Mouse (Mus musculus): ENCODE results near the gene Slc35a5. TPM values are rescaled to one million over a fixed set of nuclear protein-coding genes. Genes with fewer than 3 reads are reported as not detected.

The Slc35a5 gene
- total and polyA plus RNA-seq, 2 experiments from 2014 or later, result 29.4 to 34.7 TPM

DNA sequence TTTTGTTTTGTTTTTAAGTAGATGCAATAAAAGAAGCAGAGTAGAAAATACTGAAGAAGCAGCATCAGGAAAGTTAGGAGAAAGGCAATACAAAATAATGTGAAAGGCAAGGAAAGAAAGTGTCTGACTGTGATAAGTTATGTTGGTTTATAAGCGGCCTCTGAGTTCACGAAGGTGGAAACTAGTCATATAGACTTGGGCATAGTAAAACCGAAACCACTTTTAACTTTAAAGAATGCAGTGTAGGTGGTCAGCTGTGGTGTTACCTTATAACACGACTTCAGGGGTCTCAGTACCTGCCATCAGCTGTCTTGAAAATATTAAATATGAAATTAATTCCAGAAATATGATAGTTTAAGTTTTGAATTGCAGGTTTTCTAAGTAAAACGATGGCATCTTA lies 23.3 kb upstream of the Slc35a5 start:
- Histone ChIP-seq H3K27ac (ENCODE audit: low read depth, low read length) (no peak overlapping the region), H3K4me2 (ENCODE audit: low read depth) (no peak overlapping the region), H3K9ac (no peak overlapping the region), H3K36me3 (ENCODE audit: insufficient read depth) (peaks cover 14% of the 10 kb centered on the region; the same call in 1 of the 2 replicates), H3K4me3 (ENCODE audit: low read depth, low read length) (no peak overlapping the region), H3K4me1 (ENCODE audit: insufficient read depth) (no peaks in the 10 kb centered on the region), H3K27me3 (ENCODE audit: insufficient read depth, low read length) (no peaks in the 10 kb centered on the region), H3K9me3 (ENCODE audit: low read length) (no peaks in the 10 kb centered on the region)
- ATAC-seq (no peak), DNase-seq (no peak)
- no peak for TF ChIP-seq CTCF (IDR thresholded peaks at IDR 0.05; ENCODE audit: low read depth)
- WGBS, result 95% methylated on average over 5 of the region's 5 CpGs

DNA sequence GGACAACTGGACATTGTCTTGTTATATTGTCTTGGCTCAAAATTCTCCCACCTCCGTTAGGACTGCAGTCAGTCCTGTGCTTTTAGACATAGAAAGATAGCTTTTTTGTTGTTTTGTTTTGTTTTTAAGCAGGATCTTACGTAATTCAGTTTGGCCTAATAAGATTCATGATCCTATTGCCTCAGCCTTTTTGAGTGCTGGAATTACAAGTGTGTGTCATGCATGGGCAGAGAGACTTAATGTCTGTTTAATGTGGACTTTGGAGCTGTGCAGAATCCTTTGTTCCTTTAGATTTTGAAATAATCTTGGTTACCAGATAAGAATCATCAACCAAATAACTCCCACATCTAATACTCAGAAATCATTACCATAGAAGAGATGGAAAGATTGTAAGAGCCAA lies 20.0 kb upstream of the Slc35a5 start:
- Histone ChIP-seq H3K4me2 (ENCODE audit: low read depth) (no peak overlapping the region), H3K4me3 (ENCODE audit: low read depth, low read length) (no peak overlapping the region), H3K27me3 (ENCODE audit: insufficient read depth, low read length) (no peaks in the 10 kb centered on the region), H3K27ac (ENCODE audit: low read depth, low read length) (no peak overlapping the region), H3K9me3 (ENCODE audit: low read length) (no peaks in the 10 kb centered on the region), H3K36me3 (ENCODE audit: insufficient read depth) (peaks cover 6% of the 10 kb centered on the region; the same call in 1 of the 2 replicates), H3K4me1 (ENCODE audit: insufficient read depth) (no peaks in the 10 kb centered on the region), H3K9ac (no peak overlapping the region)
- 81% methylated on average over 2 of the region's 2 CpGs for whole genome bisulfite sequencing
- DNase-seq (no peak), ATAC-seq (no peak)
- TF ChIP-seq CTCF (IDR thresholded peaks at IDR 0.05; ENCODE audit: low read depth), result no peak

DNA sequence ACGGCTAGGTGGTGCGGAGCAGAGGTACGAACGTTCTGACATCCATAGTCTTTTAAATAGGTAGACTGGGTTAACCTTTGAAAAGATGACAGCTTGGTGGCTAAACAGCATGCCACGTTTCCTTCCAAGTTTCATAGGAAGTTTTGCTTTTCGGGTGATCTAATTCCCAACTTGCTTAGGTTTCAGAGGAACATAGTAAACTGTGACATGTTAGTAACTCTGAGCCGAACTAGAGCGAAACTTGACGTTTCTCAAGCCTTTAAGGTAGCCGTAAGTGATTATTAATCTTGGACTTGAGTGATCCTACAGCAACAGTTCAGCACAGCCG lies 847 bp upstream of the Slc35a5 start:
- no peak for TF ChIP-seq CTCF (IDR thresholded peaks at IDR 0.05; ENCODE audit: low read depth)

DNA sequence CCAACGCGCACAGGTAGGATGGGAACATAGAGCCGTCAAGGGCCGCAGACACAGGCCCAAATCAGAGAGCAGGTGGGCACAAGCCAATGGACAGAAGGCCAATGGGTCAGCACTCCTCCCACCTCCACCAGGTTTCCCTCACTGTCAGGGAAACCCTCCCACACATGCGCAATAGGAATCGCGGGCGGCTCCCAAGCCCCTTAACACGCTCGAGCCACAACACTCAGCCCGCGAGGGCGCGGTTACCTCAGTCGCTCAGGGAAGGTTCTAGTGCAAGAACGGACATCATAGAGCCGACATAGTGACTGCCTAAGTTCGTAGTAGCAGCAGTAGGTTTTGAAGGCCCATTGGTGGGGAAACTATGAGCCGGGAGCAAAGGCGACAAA lies 377 bp downstream of the Slc35a5 start:
- Histone ChIP-seq H3K9me3 (ENCODE audit: low read length) (no peaks in the 10 kb centered on the region), H3K4me1 (ENCODE audit: insufficient read depth) (peaks cover 4% of the 10 kb centered on the region; the same call in 1 of the 2 replicates), H3K9ac (peak overlapping the region; percentile 82), H3K36me3 (ENCODE audit: insufficient read depth) (no peaks in the 10 kb centered on the region), H3K27me3 (ENCODE audit: insufficient read depth, low read length) (no peaks in the 10 kb centered on the region), H3K27ac (ENCODE audit: low read depth, low read length) (peak overlapping the region; percentile 93), H3K4me3 (ENCODE audit: low read depth, low read length) (peak overlapping the region; percentile 77), H3K4me2 (ENCODE audit: low read depth) (peak overlapping the region; percentile 74)
- no peak for DNase-seq
- no peak for TF ChIP-seq CTCF (IDR thresholded peaks at IDR 0.05; ENCODE audit: low read depth)
- 1% methylated on average over 20 of the region's 20 CpGs for WGBS
- peak; percentile 70 for ATAC-seq

More for the DNA sequence above, 847 bp upstream of the Slc35a5 start:
- H3K27me3 ChIP-seq (ENCODE audit: insufficient read depth, low read length), result no peaks in the 10 kb centered on the region
- ATAC-seq, result no peak
- H3K9ac ChIP-seq, result peak overlapping the region; percentile 82
- peaks cover 4% of the 10 kb centered on the region; the same call in 1 of the 2 replicates for H3K4me1 ChIP-seq (ENCODE audit: insufficient read depth)
- 6% methylated on average over 11 of the region's 11 CpGs for WGBS
- no peaks in the 10 kb centered on the region for H3K36me3 ChIP-seq (ENCODE audit: insufficient read depth)
- peak overlapping the region; percentile 74 for H3K4me2 ChIP-seq (ENCODE audit: low read depth)
- no peak for DNase-seq
- H3K9me3 ChIP-seq (ENCODE audit: low read length), result no peaks in the 10 kb centered on the region
- peak overlapping the region; percentile 93; the same call in 1 of the 2 replicates for H3K27ac ChIP-seq (ENCODE audit: low read depth, low read length)
- peak overlapping the region; percentile 77 for H3K4me3 ChIP-seq (ENCODE audit: low read depth, low read length)

DNA sequence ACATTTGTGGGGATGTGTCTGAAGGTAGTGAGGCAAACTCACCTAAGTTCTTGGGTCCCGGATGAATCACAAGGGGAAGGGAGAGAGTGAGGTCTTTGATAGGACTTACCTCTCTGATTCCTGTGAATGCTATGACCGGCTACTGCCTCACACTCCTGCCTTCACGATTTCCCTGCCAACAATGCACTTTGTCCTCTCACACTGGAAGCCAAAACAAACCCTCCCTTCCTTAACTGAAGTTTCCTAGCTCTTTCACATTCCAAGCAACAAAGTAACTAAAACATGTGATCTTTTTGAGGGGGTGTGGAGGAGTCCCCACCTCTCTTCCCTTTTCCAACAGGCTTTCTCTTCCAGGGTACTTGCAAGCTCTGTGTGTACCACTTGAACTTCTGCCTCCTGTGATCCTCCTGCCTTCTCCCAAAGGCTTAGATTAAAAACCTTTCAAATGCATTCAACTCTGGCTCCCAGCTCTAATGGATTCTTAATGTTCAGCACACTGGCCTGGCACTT lies 3.7 kb downstream of the Slc35a5 start:
- WGBS, result 93% methylated on average over 3 of the region's 3 CpGs
- no peak for DNase-seq
- TF ChIP-seq CTCF (IDR thresholded peaks at IDR 0.05; ENCODE audit: low read depth), result no peak
- no peaks in the 10 kb centered on the region for H3K27me3 ChIP-seq (ENCODE audit: insufficient read depth, low read length)
- H3K4me2 ChIP-seq (ENCODE audit: low read depth), result no peak overlapping the region
- H3K9ac ChIP-seq, result no peak overlapping the region
- peaks cover 1% of the 10 kb centered on the region; the same call in 1 of the 2 replicates for H3K4me1 ChIP-seq (ENCODE audit: insufficient read depth)
- H3K4me3 ChIP-seq (ENCODE audit: low read depth, low read length), result no peak overlapping the region
- H3K9me3 ChIP-seq (ENCODE audit: low read length), result no peaks in the 10 kb centered on the region
- peaks cover 14% of the 10 kb centered on the region; the same call in 1 of the 2 replicates for H3K36me3 ChIP-seq (ENCODE audit: insufficient read depth)
- H3K27ac ChIP-seq (ENCODE audit: low read depth, low read length), result no peak overlapping the region
- ATAC-seq, result no peak

DNA sequence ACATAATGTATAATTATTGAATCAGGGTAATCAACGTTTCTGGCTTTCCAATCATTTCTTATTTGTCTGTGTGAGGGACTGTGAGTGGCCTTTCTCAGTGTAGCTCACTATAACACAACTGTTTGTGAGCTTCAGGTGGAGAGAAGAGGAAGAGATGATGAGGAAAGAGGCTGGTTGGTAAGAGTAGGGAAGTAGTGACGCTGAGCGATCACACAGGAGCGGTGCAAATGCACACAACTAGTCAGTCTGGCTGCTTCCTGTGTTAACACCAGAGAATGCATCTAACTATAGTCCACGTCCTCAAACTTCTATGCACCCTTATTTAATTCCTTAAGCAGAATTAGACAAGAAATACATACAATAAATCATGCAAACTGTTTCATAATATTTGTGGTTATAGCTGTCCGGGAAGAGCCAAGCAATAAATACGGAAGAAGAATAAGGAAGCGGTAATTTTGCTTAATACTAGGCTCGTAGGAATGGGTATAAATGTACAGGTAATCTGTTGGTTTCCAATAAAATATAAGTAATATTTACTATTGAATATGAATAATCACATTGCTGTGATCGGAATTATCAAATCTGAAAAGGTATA lies 9.9 kb downstream of the Slc35a5 start:
- H3K4me2 ChIP-seq (ENCODE audit: low read depth), result no peak overlapping the region
- H3K27me3 ChIP-seq (ENCODE audit: insufficient read depth, low read length), result no peaks in the 10 kb centered on the region
- TF ChIP-seq CTCF (IDR thresholded peaks at IDR 0.05; ENCODE audit: low read depth), result no peak
- no peak overlapping the region for H3K4me3 ChIP-seq (ENCODE audit: low read depth, low read length)
- H3K9ac ChIP-seq, result no peak overlapping the region
- H3K9me3 ChIP-seq (ENCODE audit: low read length), result no peaks in the 10 kb centered on the region
- DNase-seq, result no peak
- peaks cover 51% of the 10 kb centered on the region for H3K36me3 ChIP-seq (ENCODE audit: insufficient read depth)
- H3K4me1 ChIP-seq (ENCODE audit: insufficient read depth), result no peaks in the 10 kb centered on the region
- 97% methylated on average over 10 of the region's 10 CpGs for WGBS
- no peak for ATAC-seq
- no peak overlapping the region for H3K27ac ChIP-seq (ENCODE audit: low read depth, low read length)

DNA sequence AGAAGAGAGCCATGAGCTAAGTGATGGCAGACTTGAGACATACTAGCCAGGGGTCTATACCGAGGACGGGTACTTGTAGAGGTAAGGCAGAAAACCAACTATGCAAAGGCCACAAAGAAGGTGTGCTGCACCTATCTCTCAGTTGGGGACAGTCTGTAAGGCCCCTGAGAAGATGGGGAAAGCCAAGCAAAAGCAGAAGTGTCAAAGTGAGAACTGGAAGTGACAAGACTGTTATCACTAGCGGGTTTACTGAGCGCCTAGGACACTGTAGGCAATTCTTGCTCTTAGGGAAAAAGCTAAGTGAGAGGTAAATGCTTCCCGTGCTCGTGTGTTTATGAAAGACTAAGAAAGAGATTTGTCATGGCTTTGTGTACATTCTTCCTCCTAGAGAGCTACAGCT lies 13.4 kb downstream of the Slc35a5 start:
- WGBS, result 90% methylated on average over 6 of the region's 6 CpGs
- TF ChIP-seq CTCF (IDR thresholded peaks at IDR 0.05; ENCODE audit: low read depth), result no peak
- no peak overlapping the region for H3K4me3 ChIP-seq (ENCODE audit: low read depth, low read length)
- H3K27me3 ChIP-seq (ENCODE audit: insufficient read depth, low read length), result no peaks in the 10 kb centered on the region
- no peak overlapping the region for H3K9ac ChIP-seq
- no peak for ATAC-seq
- no peaks in the 10 kb centered on the region for H3K9me3 ChIP-seq (ENCODE audit: low read length)
- no peaks in the 10 kb centered on the region for H3K4me1 ChIP-seq (ENCODE audit: insufficient read depth)
- H3K36me3 ChIP-seq (ENCODE audit: insufficient read depth), result peaks cover 61% of the 10 kb centered on the region
- no peak overlapping the region for H3K4me2 ChIP-seq (ENCODE audit: low read depth)
- H3K27ac ChIP-seq (ENCODE audit: low read depth, low read length), result no peak overlapping the region
- DNase-seq, result no peak
